Mouse (Mus musculus) embryonic fibroblast, embryonic 13.5 days (primary cell): ENCODE results near the gene Gm45717.

Experiments used
- CTCF ChIP-seq: IDR thresholded peaks from 2 replicates; pipeline ENCODE4 v1.5.1; 2011; ENCODE audit warnings: mild to moderate bottlenecking, control low read depth, low read length, moderate library complexity, borderline replicate concordance; ENCODE audit not compliant: insufficient read depth
- POLR2A ChIP-seq: IDR thresholded peaks from 2 replicates; pipeline ENCODE4 v1.6.1; 2011; ENCODE audit warnings: low read depth, mild to moderate bottlenecking, control low read depth, low read length, moderate library complexity

DNA sequence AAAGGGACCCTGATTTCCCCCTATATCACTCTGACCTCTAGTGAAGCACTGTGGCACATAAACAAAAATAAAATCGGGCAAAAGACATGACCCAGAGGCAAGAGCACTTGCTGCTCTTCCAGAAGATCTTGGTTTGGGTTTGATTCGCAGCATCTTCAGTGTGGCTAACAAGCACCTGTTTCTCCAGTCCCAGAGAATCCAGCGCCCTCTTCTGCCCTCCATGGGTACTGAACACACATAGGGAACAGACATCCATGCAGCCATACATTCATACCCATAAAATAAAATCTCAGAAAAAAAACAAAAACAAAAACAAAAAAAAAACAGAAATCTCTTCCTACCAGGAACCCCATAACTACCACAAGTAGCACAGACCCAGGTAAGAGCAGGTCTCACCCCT lies 17.3 kb downstream of the Gm45717 start:
- TF ChIP-seq CTCF (no peak), POLR2A (no peak)
